ENCODE assay signal across 9 mouse cellular contexts in genomic region chr4:109759031-109759430, GRCm38 (mm10).
A peak's percentile ranks its signal among the peaks of the same experiment; 100 is the strongest.
DNase-seq lines count a peak whose midpoint lies in the region; ATAC-seq and TF ChIP-seq lines count a peak whose summit lies in the region.
"Had no signal": no experiment of that assay in that cellular context is flagged by ENCODE, and none has a peak within 500 bp of the region (broad histone marks: within the 10 kb centered on the region; RNA-seq: fewer than 3 reads in every experiment).

No protein-coding gene starts in this region.

- no peak overlapping the region for H3K4me3 ChIP-seq in hindbrain, postnatal 0 days (ENCODE audit: low read length)
- H3K4me3 ChIP-seq in hindbrain, embryonic 16.5 days (ENCODE audit: low read length) = no peak overlapping the region
- H3K4me3 ChIP-seq in stomach, postnatal 0 days (ENCODE audit: low read depth, low read length) = no peak overlapping the region
- H3K4me3 ChIP-seq: liver, embryonic 13.5 days had no signal

- 19% methylated on average over 2 of the region's 2 CpGs for WGBS in hindbrain, postnatal 0 days
- 20% methylated on average over 2 of the region's 2 CpGs for WGBS in hindbrain, embryonic 16.5 days
- 40% methylated on average over 2 of the region's 2 CpGs for WGBS in stomach, postnatal 0 days

- DNase-seq in hindbrain, postnatal 0 days (ENCODE audit: low spot score) = peak; percentile 85
- DNase-seq in thymus, postnatal 0 days (ENCODE audit: low spot score) = peak; percentile 21
- DNase-seq in thymus, postnatal 36 days = no peak
- peak; percentile 88 for DNase-seq in brain, embryonic 14.5 days (ENCODE audit: low read depth)
- DNase-seq in layer of hippocampus, adult 9-11 months = peak; percentile 15
- no peak for DNase-seq in stomach, postnatal 0 days (ENCODE audit: low spot score)
- DNase-seq: liver, embryonic 13.5 days had no signal

- no peak overlapping the region for H3K4me2 ChIP-seq in hindbrain, postnatal 0 days (ENCODE audit: low read depth, low read length)
- H3K4me2 ChIP-seq in hindbrain, embryonic 16.5 days (ENCODE audit: low read length) = no peak overlapping the region
- H3K4me2 ChIP-seq in stomach, postnatal 0 days (replicated peaks; ENCODE audit: low read depth) = no peak overlapping the region
- H3K4me2 ChIP-seq: liver, embryonic 13.5 days had no signal

- no peak for TF ChIP-seq POLR2A in brain, embryonic 14.5 days (IDR thresholded peaks at IDR 0.05; ENCODE audit: borderline replicate concordance, extremely low read depth, insufficient read depth, insufficient read length, poor library complexity, severe bottlenecking)

- H3K9ac ChIP-seq in hindbrain, postnatal 0 days (replicated peaks; ENCODE audit: low read length) = no peak overlapping the region
- H3K9ac ChIP-seq in hindbrain, embryonic 16.5 days (ENCODE audit: low read depth, low read length) = no peak overlapping the region
- no peak overlapping the region for H3K9ac ChIP-seq in stomach, postnatal 0 days (ENCODE audit: low read length)
- H3K9ac ChIP-seq: liver, embryonic 13.5 days had no signal

- no peaks in the 10 kb centered on the region for H3K9me3 ChIP-seq in hindbrain, postnatal 0 days (ENCODE audit: low read length)
- no peaks in the 10 kb centered on the region for H3K9me3 ChIP-seq in hindbrain, embryonic 16.5 days (ENCODE audit: control insufficient read depth, low read length)
- H3K9me3 ChIP-seq in stomach, postnatal 0 days (ENCODE audit: control insufficient read depth, low read length) = no peaks in the 10 kb centered on the region
- H3K9me3 ChIP-seq: liver, embryonic 13.5 days had no signal

- no peaks in the 10 kb centered on the region for H3K4me1 ChIP-seq in hindbrain, postnatal 0 days (ENCODE audit: insufficient read depth, low read length)
- no peaks in the 10 kb centered on the region for H3K4me1 ChIP-seq in hindbrain, embryonic 16.5 days (ENCODE audit: control insufficient read depth, insufficient read depth, low read depth, low read length)
- no peaks in the 10 kb centered on the region for H3K4me1 ChIP-seq in stomach, postnatal 0 days (replicated peaks; ENCODE audit: control insufficient read depth, insufficient read depth)
- H3K4me1 ChIP-seq: liver, embryonic 13.5 days had no signal

- no peak overlapping the region for H3K27ac ChIP-seq in hindbrain, postnatal 0 days
- H3K27ac ChIP-seq in hindbrain, embryonic 16.5 days (ENCODE audit: low read depth, low read length) = no peak overlapping the region
- no peak overlapping the region for H3K27ac ChIP-seq in stomach, postnatal 0 days (replicated peaks)
- H3K27ac ChIP-seq: liver, embryonic 13.5 days had no signal

- TF ChIP-seq CTCF in hindbrain, postnatal 0 days (IDR thresholded peaks at IDR 0.05; ENCODE audit: low read depth) = peak; percentile 77
- peak; percentile 35; the same call in 1 of the 2 replicates for TF ChIP-seq CTCF in brain, embryonic 14.5 days (IDR thresholded peaks at IDR 0.05; ENCODE audit: borderline replicate concordance, extremely low read depth, insufficient read depth, insufficient read length)
- TF ChIP-seq CTCF in stomach, postnatal 0 days (IDR thresholded peaks at IDR 0.05; ENCODE audit: low read depth) = peak; percentile 82

- ATAC-seq in hindbrain, postnatal 0 days = no peak
- no peak for ATAC-seq in hindbrain, embryonic 16.5 days
- no peak for ATAC-seq in stomach, postnatal 0 days (ENCODE audit: low FRiP score, low TSS enrichment)
- ATAC-seq in megakaryocyte, adult 5-6 weeks (ENCODE audit: poor library complexity, severe bottlenecking) = no peak

- H3K27me3 ChIP-seq in hindbrain, postnatal 0 days (ENCODE audit: insufficient read depth, low read length) = no peaks in the 10 kb centered on the region
- H3K27me3 ChIP-seq in hindbrain, embryonic 16.5 days (replicated peaks; ENCODE audit: control insufficient read depth, insufficient read depth, low read length) = no peaks in the 10 kb centered on the region
- H3K27me3 ChIP-seq in stomach, postnatal 0 days (ENCODE audit: control insufficient read depth, insufficient read depth, low read length) = no peaks in the 10 kb centered on the region
- H3K27me3 ChIP-seq: liver, embryonic 13.5 days had no signal

- H3K36me3 ChIP-seq in hindbrain, postnatal 0 days (ENCODE audit: insufficient read depth, low read length) = no peaks in the 10 kb centered on the region
- no peaks in the 10 kb centered on the region for H3K36me3 ChIP-seq in hindbrain, embryonic 16.5 days (ENCODE audit: control insufficient read depth, insufficient read depth, low read length)
- no peaks in the 10 kb centered on the region for H3K36me3 ChIP-seq in stomach, postnatal 0 days (ENCODE audit: control insufficient read depth, insufficient read depth, low read length)

- TF ChIP-seq EP300 in stomach, postnatal 0 days (optimal IDR thresholded peaks at IDR 0.05) = no peak

Comparison
In these comparisons a context has a peak if more than half of its experiments do, and no peak if none do; other contexts are left out.
1. DNase-seq: peak in hindbrain, postnatal 0 days (single experiment), thymus, postnatal 0 days (single experiment), brain, embryonic 14.5 days (single experiment) and layer of hippocampus, adult 9-11 months (single experiment); none in thymus, postnatal 36 days (0 of 2) and stomach, postnatal 0 days (single experiment).
2. Peak in every context shown above with its lines, with median percentiles within 50 percentile points of each other: CTCF ChIP-seq.